Mouse (Mus musculus) intestine, postnatal 0 days (tissue): ENCODE results near the gene Als2cl. TPM values are rescaled to one million over a fixed set of nuclear protein-coding genes. Genes with fewer than 3 reads are reported as not detected.
A peak's percentile ranks its signal among the peaks of the same experiment; 100 is the strongest.

Source experiments
- ATAC-seq: fragments of 200-750 bp; cut with Nextera tagmentation; 2 replicates; pipeline ENCODE4 v1.8.0; 2017; ENCODE audit warnings: mild to moderate bottlenecking, moderate TSS enrichment, moderate library complexity
- H3K27ac ChIP-seq: fragments of 300-500 bp; sonication (generic); 2 replicates; pipeline ENCODE4 v1.5.1; 2014; ENCODE audit warnings: mild to moderate bottlenecking, low read depth, low read length, moderate library complexity
- H3K27me3 ChIP-seq: fragments of 300-500 bp; sonication (generic); replicated peaks from 2 replicates; pipeline ENCODE4 v1.6.1; 2014; ENCODE audit warnings: low read length, mixed read lengths; ENCODE audit not compliant: control insufficient read depth, insufficient read depth
- H3K36me3 ChIP-seq: fragments of 300-500 bp; sonication (generic); 2 replicates; pipeline ENCODE4 v1.6.1; 2014; ENCODE audit warnings: mild to moderate bottlenecking, moderate library complexity; ENCODE audit not compliant: control insufficient read depth, insufficient read depth
- H3K4me1 ChIP-seq: fragments of 300-500 bp; sonication (generic); replicated peaks from 2 replicates; pipeline ENCODE4 v1.6.1; 2014; ENCODE audit warnings: antibody characterized with exemption, low read length, mixed read lengths; ENCODE audit not compliant: control insufficient read depth, insufficient read depth
- H3K4me2 ChIP-seq: fragments of 300-500 bp; sonication (generic); replicated peaks from 2 replicates; pipeline ENCODE4 v1.6.1; 2014; ENCODE audit warnings: low read depth, mild to moderate bottlenecking, moderate library complexity
- H3K4me3 ChIP-seq: fragments of 300-500 bp; sonication (generic); 2 replicates; pipeline ENCODE4 v1.5.1; 2014; ENCODE audit warnings: low read depth, low read length
- H3K9ac ChIP-seq: fragments of 300-500 bp; sonication (generic); 2 replicates; pipeline ENCODE4 v1.6.1; 2014; ENCODE audit warnings: mild to moderate bottlenecking, low read depth, low read length
- H3K9me3 ChIP-seq: fragments of 300-500 bp; sonication (generic); 2 replicates; pipeline ENCODE4 v1.6.1; 2016; ENCODE audit warnings: mixed run types; ENCODE audit not compliant: control insufficient read depth
- CTCF ChIP-seq: sonication (generic); IDR thresholded peaks from 2 replicates; pipeline ENCODE4 v1.5.1; 2016; ENCODE audit warnings: low read depth, mild to moderate bottlenecking, control low read depth, antibody characterized with exemption, moderate library complexity
- WGBS: fragments of 180-500 bp; shearing (Covaris S2); extraction: QIAGEN DNeasy Blood & Tissue Kit; methylation state at CpG from one replicate; pipeline ENCODE4 v1.1.7; 2014; 5-methylcytosine and 5-hydroxymethylcytosine counted together
- polyA plus RNA-seq: library from polyadenylated mRNA; unstranded; fragments of >200 nt; fragmentation: Nextera tagmentation; extraction: Ambion mirVana; gene quantifications from 2 replicates; pipeline ENCODE4 v1.2.1, GENCODE M21; 2015

Gene Als2cl
- polyA plus RNA-seq, 1 experiment from 2014 or later: 7.6 TPM

DNA sequence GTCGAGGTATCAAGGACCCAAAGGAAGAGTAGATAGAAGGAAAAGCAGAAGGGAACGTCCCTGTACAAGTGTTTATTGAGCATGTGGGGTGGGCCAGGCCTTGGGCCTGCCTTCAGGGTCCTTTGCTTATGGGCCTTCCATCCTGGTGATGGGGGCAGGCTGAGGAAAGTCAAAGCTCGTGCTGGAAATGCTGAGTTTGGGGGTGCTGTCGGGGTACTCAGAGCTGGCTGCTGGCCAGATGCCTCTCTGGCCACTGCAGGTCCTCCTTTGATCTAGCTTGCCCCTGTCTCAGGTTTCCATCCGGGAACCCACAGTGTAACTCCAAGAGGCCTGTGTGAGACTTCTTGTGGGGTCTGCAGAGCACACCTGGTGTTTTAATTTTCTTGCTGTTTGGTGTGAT lies 21.1 kb upstream of the Als2cl start:
- ATAC-seq: no peak
- no peak overlapping the region for H3K4me3 ChIP-seq
- 65% methylated on average over 5 of the region's 5 CpGs for WGBS
- H3K4me1 ChIP-seq: 0 out of 2 replicates have a peak, but pooled peaks cover 3% of the 10 kb centered on the region
- H3K9me3 ChIP-seq: no peaks in the 10 kb centered on the region
- no peaks in the 10 kb centered on the region for H3K36me3 ChIP-seq
- no peaks in the 10 kb centered on the region for H3K27me3 ChIP-seq
- no peak overlapping the region for H3K27ac ChIP-seq
- no peak overlapping the region for H3K9ac ChIP-seq
- no peak overlapping the region for H3K4me2 ChIP-seq
- TF ChIP-seq CTCF: no peak

DNA sequence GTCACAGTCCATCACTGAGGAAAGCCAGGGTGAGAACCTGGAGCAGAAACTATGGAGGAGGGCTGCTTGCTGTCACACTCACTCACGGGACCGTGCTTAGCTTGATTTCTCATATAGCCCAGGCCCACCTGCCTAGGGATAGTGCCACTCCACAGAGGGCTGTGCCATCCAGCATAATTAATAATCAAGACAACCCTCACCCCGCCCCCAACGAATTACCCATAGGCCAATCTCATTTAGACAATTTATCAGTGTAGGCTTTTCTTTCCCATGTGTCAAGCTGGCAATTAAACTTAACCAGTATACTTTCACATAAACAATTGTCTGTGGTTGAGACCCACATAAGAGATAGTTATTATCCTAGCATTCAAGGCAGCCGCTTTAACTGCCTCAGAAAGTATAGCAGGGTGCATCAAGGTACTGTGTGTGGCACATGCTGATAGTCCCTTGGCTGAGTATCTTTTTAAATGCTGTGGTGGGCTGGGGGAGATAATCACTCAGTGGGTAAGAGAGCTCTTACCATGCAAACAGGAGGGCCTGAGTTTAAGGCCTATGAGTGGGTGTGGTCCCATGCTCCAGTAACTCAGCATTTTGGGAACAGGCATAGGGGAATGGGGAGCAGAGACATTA lies 20.6 kb upstream of the Als2cl start:
- Histone ChIP-seq H3K4me2 (no peak overlapping the region), H3K36me3 (no peaks in the 10 kb centered on the region), H3K27me3 (no peaks in the 10 kb centered on the region), H3K27ac (no peak overlapping the region), H3K9ac (no peak overlapping the region), H3K4me1 (0 out of 2 replicates have a peak, but pooled peaks cover 3% of the 10 kb centered on the region), H3K9me3 (no peaks in the 10 kb centered on the region), H3K4me3 (no peak overlapping the region)
- TF ChIP-seq CTCF: no peak
- ATAC-seq: no peak
- 88% methylated on average over 5 of the region's 5 CpGs for WGBS

- WGBS: 15% methylated on average over 7 of the region's 7 CpGs
- H3K9me3 ChIP-seq: no peaks in the 10 kb centered on the region
These were observed 8.6 kb upstream of the Als2cl start for GRCm38 (mm10) chr9:110871030-110871429.

DNA sequence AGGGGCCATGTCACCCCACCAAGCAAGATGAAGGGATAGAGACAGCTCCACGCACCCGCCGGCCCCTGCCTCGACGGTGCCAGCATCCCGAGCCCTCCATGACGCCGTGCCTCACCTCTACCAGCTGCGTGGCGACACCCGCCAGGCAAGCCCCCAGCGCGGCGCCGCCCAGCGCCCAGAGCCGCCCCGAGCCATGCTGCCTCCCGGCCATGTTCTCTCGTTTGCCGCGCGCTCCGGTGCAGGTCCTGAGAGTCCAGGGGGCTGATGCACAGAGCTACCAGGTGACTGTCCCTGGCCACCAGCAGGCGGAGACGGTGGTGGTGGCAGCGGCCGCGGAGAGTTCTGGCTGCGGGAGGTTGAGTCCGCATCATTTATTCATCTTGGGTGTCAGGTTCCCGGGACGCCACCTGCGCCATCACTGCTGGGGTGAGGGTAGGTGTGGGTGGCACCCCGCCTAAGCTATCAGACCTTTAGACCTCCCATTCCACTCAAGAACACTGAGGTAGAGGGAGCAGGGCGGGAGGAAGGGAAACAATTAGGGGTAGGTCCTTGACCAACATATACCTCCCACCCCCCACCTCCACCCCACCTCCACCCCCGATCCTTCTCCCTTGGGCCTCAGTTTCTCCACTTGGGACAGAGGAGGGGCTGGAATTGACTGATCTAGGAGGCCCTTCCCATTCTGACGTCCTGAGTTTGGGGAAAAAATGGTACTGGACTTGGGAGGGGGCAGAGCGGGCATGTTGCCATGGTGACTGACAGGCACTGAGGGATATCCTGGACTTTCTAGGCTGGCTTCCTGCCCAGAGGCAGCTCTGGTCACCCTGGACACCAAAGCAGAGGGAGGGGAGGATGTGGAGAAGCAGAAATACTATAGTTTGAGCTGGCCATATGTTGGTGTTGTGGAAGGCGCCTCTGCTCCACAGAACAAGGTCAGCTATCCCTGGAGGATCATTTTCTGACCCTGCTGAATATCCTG lies 5.7 kb upstream of the Als2cl start:
- peak; percentile 53 for TF ChIP-seq CTCF
- Histone ChIP-seq H3K9ac (peak overlapping the region; percentile 18; the same call in 1 of the 2 replicates), H3K4me2 (peak overlapping the region; percentile 60), H3K9me3 (no peaks in the 10 kb centered on the region), H3K36me3 (no peaks in the 10 kb centered on the region), H3K4me3 (peak overlapping the region; percentile 26), H3K27me3 (no peaks in the 10 kb centered on the region), H3K27ac (peak overlapping the region; percentile 80), H3K4me1 (peaks cover 23% of the 10 kb centered on the region)
- ATAC-seq: no peak
- WGBS: 14% methylated on average over 40 of the region's 40 CpGs

More at GRCm38 (mm10) chr9:110871030-110871429, 8.6 kb upstream of the Als2cl start:
- no peak overlapping the region for H3K4me3 ChIP-seq
- no peak overlapping the region for H3K4me2 ChIP-seq
- ATAC-seq: no peak
- no peak overlapping the region for H3K9ac ChIP-seq
- peaks cover 18% of the 10 kb centered on the region for H3K4me1 ChIP-seq
- H3K27me3 ChIP-seq: no peaks in the 10 kb centered on the region
- peak; percentile 86 for TF ChIP-seq CTCF
- H3K36me3 ChIP-seq: no peaks in the 10 kb centered on the region; the same call in 1 of the 2 replicates
- no peak overlapping the region for H3K27ac ChIP-seq

GRCm38 (mm10) chr9:110874660-110875191 lies 4.9 kb upstream of the Als2cl start:
- H3K4me3 ChIP-seq: no peak overlapping the region
- H3K36me3 ChIP-seq: no peaks in the 10 kb centered on the region
- no peaks in the 10 kb centered on the region for H3K27me3 ChIP-seq
- H3K4me2 ChIP-seq: no peak overlapping the region
- peaks cover 23% of the 10 kb centered on the region for H3K4me1 ChIP-seq
- no peak overlapping the region for H3K9ac ChIP-seq
- ATAC-seq: no peak
- peak overlapping the region; percentile 80 for H3K27ac ChIP-seq
- 27% methylated on average over 3 of the region's 3 CpGs for WGBS
- no peak for TF ChIP-seq CTCF
- no peaks in the 10 kb centered on the region for H3K9me3 ChIP-seq

GRCm38 (mm10) chr9:110875288-110875695 lies 4.4 kb upstream of the Als2cl start:
- TF ChIP-seq CTCF: no peak
- H3K9ac ChIP-seq: no peak overlapping the region

More at GRCm38 (mm10) chr9:110875288-110875695, 4.4 kb upstream of the Als2cl start:
- Histone ChIP-seq H3K36me3 (no peaks in the 10 kb centered on the region), H3K27me3 (no peaks in the 10 kb centered on the region), H3K4me2 (no peak overlapping the region), H3K4me1 (peaks cover 19% of the 10 kb centered on the region), H3K4me3 (no peak overlapping the region), H3K27ac (peak overlapping the region; percentile 80), H3K9me3 (no peaks in the 10 kb centered on the region)
- ATAC-seq: peak; percentile 64
- WGBS: 20% methylated on average over 4 of the region's 6 CpGs
